Mouse (Mus musculus) olfactory bulb, adult 2 months (tissue): ENCODE data around the gene Tmem150c.

Source experiments
- CTCF ChIP-seq: fragments of 200-500 bp; IDR thresholded peaks from 2 replicates; pipeline ENCODE4 v1.5.1; 2012; ENCODE audit warnings: low read depth, mild to moderate bottlenecking, low read length, moderate library complexity; ENCODE audit not compliant: insufficient read depth
- POLR2A ChIP-seq: fragments of 200-500 bp; IDR thresholded peaks from 2 replicates; pipeline ENCODE4 v1.6.1; 2012; ENCODE audit warnings: mild to moderate bottlenecking, low read depth, low read length, moderate library complexity; ENCODE audit not compliant: insufficient read depth

GRCm38 (mm10) chr5:100090515-100091262 lies 68.9 kb downstream of the Tmem150c start:
- TF ChIP-seq CTCF (no peak), POLR2A (no peak)
